Mouse (Mus musculus) hindbrain, embryonic 12.5 days (tissue): Measurements from ENCODE around the gene Gm6169. TPM values are rescaled to one million over a fixed set of nuclear protein-coding genes. Genes with fewer than 3 reads are reported as not detected.
"Not testable (repeated sequence)": the region's sequence is repeated elsewhere in the genome, so short reads cannot be mapped to it uniquely, and the experiment has no call there.

Experiments used
- ATAC-seq: fragments of 200-750 bp; cut with Nextera tagmentation; 2 replicates; pipeline ENCODE4 v1.8.0; 2017; ENCODE audit warnings: moderate TSS enrichment; ENCODE audit not compliant: low FRiP score
- H3K27ac ChIP-seq: fragments of 300-500 bp; sonication (generic); 2 replicates; pipeline ENCODE4 v1.5.1; 2016; ENCODE audit warnings: mild to moderate bottlenecking
- H3K27me3 ChIP-seq: fragments of 300-500 bp; sonication (generic); 2 replicates; pipeline ENCODE4 v1.6.1; 2016; ENCODE audit warnings: mild to moderate bottlenecking
- H3K36me3 ChIP-seq: fragments of 300-500 bp; sonication (generic); 2 replicates; pipeline ENCODE4 v1.6.1; 2016; ENCODE audit warnings: mild to moderate bottlenecking
- H3K4me1 ChIP-seq: fragments of 300-500 bp; sonication (generic); 2 replicates; pipeline ENCODE4 v1.6.1; 2016
- H3K4me2 ChIP-seq: fragments of 300-500 bp; sonication (generic); replicated peaks from 2 replicates; pipeline ENCODE4 v1.6.1; 2016; ENCODE audit warnings: mild to moderate bottlenecking
- H3K4me3 ChIP-seq: fragments of 300-500 bp; sonication (generic); 2 replicates; pipeline ENCODE4 v1.5.1; 2016; ENCODE audit warnings: mild to moderate bottlenecking
- H3K9ac ChIP-seq: fragments of 300-500 bp; sonication (generic); 2 replicates; pipeline ENCODE4 v1.6.1; 2016; ENCODE audit warnings: mild to moderate bottlenecking, moderate library complexity
- H3K9me3 ChIP-seq: fragments of 300-500 bp; sonication (generic); replicated peaks from 2 replicates; pipeline ENCODE4 v1.6.1; 2016; ENCODE audit warnings: mild to moderate bottlenecking
- WGBS: fragments of 180-500 bp; shearing (Covaris S2); methylation state at CpG from one replicate; pipeline ENCODE4 v1.1.7; 2016; 5-methylcytosine and 5-hydroxymethylcytosine counted together
- polyA plus RNA-seq: library from polyadenylated mRNA; unstranded; fragments of >200 nt; fragmentation: Nextera tagmentation; extraction: Ambion mirVana; gene quantifications from 2 replicates; pipeline ENCODE4 v1.2.1, GENCODE M21; 2016

The Gm6169 gene
- polyA plus RNA-seq, result 0.40 and 1.4 TPM in 2 replicates

GRCm38 (mm10) chr13:97099187-97099852 is at the start of gene Gm6169:
Gene Gm6169 (minus strand): TSS chr13:97099237.
- ATAC-seq, result no peak
- H3K4me1 ChIP-seq, result no peaks in the 10 kb centered on the region

GRCm38 (mm10) chr13:97145834-97146233 is 46.8 kb upstream of the Gm6169 start:
- WGBS, result 60% methylated on average over 4 of the region's 4 CpGs
- peaks cover 54% of the 10 kb centered on the region for H3K36me3 ChIP-seq
- no peak overlapping the region for H3K9ac ChIP-seq
- ATAC-seq, result no peak
- H3K4me3 ChIP-seq, result no peak overlapping the region
- H3K4me1 ChIP-seq, result no peaks in the 10 kb centered on the region
- no peak overlapping the region for H3K4me2 ChIP-seq
- no peaks in the 10 kb centered on the region for H3K9me3 ChIP-seq
- H3K27me3 ChIP-seq, result no peaks in the 10 kb centered on the region
- no peak overlapping the region for H3K27ac ChIP-seq

More at GRCm38 (mm10) chr13:97099187-97099852, at the start of gene Gm6169:
- Histone ChIP-seq H3K27ac (no peak within 1 kb of the TSS), H3K4me3 (no peak within 1 kb of the TSS), H3K27me3 (no peaks in the 10 kb centered on the region), H3K4me2 (no peak within 1 kb of the TSS), H3K9ac (no peak within 1 kb of the TSS), H3K36me3 (no peaks in the 10 kb centered on the region), H3K9me3 (no peaks in the 10 kb centered on the region)
- WGBS, result 76% methylated on average over 22 of the region's 22 CpGs

- Histone ChIP-seq H3K4me3 (no peak overlapping the region), H3K4me1 (peaks cover 6% of the 10 kb centered on the region), H3K4me2 (no peak overlapping the region), H3K27ac (no peak overlapping the region), H3K36me3 (peaks cover 25% of the 10 kb centered on the region), H3K27me3 (no peaks in the 10 kb centered on the region), H3K9ac (no peak overlapping the region), H3K9me3 (no peaks in the 10 kb centered on the region)
- ATAC-seq, result no peak
- 86% methylated on average over 7 of the region's 7 CpGs for WGBS
These were observed 43.3 kb upstream of the Gm6169 start for GRCm38 (mm10) chr13:97142321-97142720.

GRCm38 (mm10) chr13:97138404-97138931 is 39.4 kb upstream of the Gm6169 start:
- H3K4me1 ChIP-seq, H3K9me3 ChIP-seq, ATAC-seq, H3K27me3 ChIP-seq: not testable (repeated sequence)
- peak overlapping the region; percentile 76 for H3K9ac ChIP-seq
- peak overlapping the region; percentile 71 for H3K4me2 ChIP-seq
- H3K36me3 ChIP-seq, result peaks cover 17% of the 10 kb centered on the region
- WGBS, result 31% methylated on average over 8 of the region's 8 CpGs
- H3K27ac ChIP-seq, result peak overlapping the region; percentile 91
- peak overlapping the region; percentile 69 for H3K4me3 ChIP-seq

GRCm38 (mm10) chr13:97137466-97138400 is 38.7 kb upstream of the Gm6169 start, which contains the start of the genes Gfm2 and Nsa2:
Gene Gfm2 (plus strand): TSS chr13:97137937.
Gene Nsa2 (minus strand): TSS chr13:97137937.
- H3K27me3 ChIP-seq, result no peaks in the 10 kb centered on the region
- H3K9ac ChIP-seq, result peak within 1 kb of the TSS; percentile 76
- no peaks in the 10 kb centered on the region for H3K9me3 ChIP-seq
- peaks cover 8% of the 10 kb centered on the region for H3K4me1 ChIP-seq
- peak within 1 kb of the TSS; percentile 71 for H3K4me2 ChIP-seq
- peak within 1 kb of the TSS; percentile 91 for H3K27ac ChIP-seq
- peak; percentile 98 for ATAC-seq
- peak within 1 kb of the TSS; percentile 69 for H3K4me3 ChIP-seq
- H3K36me3 ChIP-seq, result peaks cover 20% of the 10 kb centered on the region
- under 1% methylated on average over 57 of the region's 57 CpGs for WGBS

- ATAC-seq, H3K4me3 ChIP-seq, H3K4me1 ChIP-seq, H3K4me2 ChIP-seq, H3K27me3 ChIP-seq, H3K9me3 ChIP-seq, H3K27ac ChIP-seq, H3K9ac ChIP-seq: not testable (repeated sequence)
- no CpG with 5 or more reads among the region's 2 CpGs for WGBS
- peaks cover 32% of the 10 kb centered on the region for H3K36me3 ChIP-seq
These were observed 31.4 kb upstream of the Gm6169 start for GRCm38 (mm10) chr13:97130413-97130812.

GRCm38 (mm10) chr13:97129654-97130053 is 30.6 kb upstream of the Gm6169 start:
- peaks cover 30% of the 10 kb centered on the region for H3K36me3 ChIP-seq
- WGBS, result 83% methylated on average over 4 of the region's 4 CpGs
- not testable (repeated sequence) for H3K9ac ChIP-seq, H3K9me3 ChIP-seq, H3K4me3 ChIP-seq, ATAC-seq, H3K27me3 ChIP-seq, H3K4me2 ChIP-seq, H3K27ac ChIP-seq, H3K4me1 ChIP-seq

- no peaks in the 10 kb centered on the region for H3K27me3 ChIP-seq
- H3K9ac ChIP-seq, result no peak overlapping the region
- 80% methylated on average over 3 of the region's 3 CpGs for WGBS
- H3K4me3 ChIP-seq, result no peak overlapping the region
- H3K4me1 ChIP-seq, result no peaks in the 10 kb centered on the region
- H3K27ac ChIP-seq, result no peak overlapping the region
- H3K36me3 ChIP-seq, result peaks cover 26% of the 10 kb centered on the region
- ATAC-seq, result no peak
- no peak overlapping the region for H3K4me2 ChIP-seq
- H3K9me3 ChIP-seq, result no peaks in the 10 kb centered on the region
These were observed 22.3 kb upstream of the Gm6169 start for GRCm38 (mm10) chr13:97121341-97121740.

GRCm38 (mm10) chr13:97109046-97109445 is 10.0 kb upstream of the Gm6169 start:
- ATAC-seq, result no peak
- Histone ChIP-seq H3K4me2 (no peak overlapping the region), H3K4me1 (no peaks in the 10 kb centered on the region), H3K9me3 (no peaks in the 10 kb centered on the region), H3K27me3 (no peaks in the 10 kb centered on the region), H3K27ac (no peak overlapping the region), H3K9ac (no peak overlapping the region), H3K4me3 (no peak overlapping the region), H3K36me3 (peaks cover 3% of the 10 kb centered on the region; the same call in 1 of the 2 replicates)
- WGBS, result 84% methylated on average over 4 of the region's 4 CpGs

- H3K9me3 ChIP-seq, H3K4me1 ChIP-seq, ATAC-seq, H3K4me2 ChIP-seq, H3K36me3 ChIP-seq, H3K27me3 ChIP-seq, H3K9ac ChIP-seq, H3K4me3 ChIP-seq, H3K27ac ChIP-seq: not testable (repeated sequence)
- 93% methylated on average over 4 of the region's 4 CpGs for WGBS
These were observed 8.7 kb upstream of the Gm6169 start for GRCm38 (mm10) chr13:97107721-97108120.

GRCm38 (mm10) chr13:97104996-97105395 is 6.0 kb upstream of the Gm6169 start:
- H3K9me3 ChIP-seq, result no peaks in the 10 kb centered on the region
- no peaks in the 10 kb centered on the region for H3K4me1 ChIP-seq
- H3K4me3 ChIP-seq, result no peak overlapping the region
- no peak overlapping the region for H3K9ac ChIP-seq
- H3K36me3 ChIP-seq, result no peaks in the 10 kb centered on the region
- H3K27me3 ChIP-seq, result no peaks in the 10 kb centered on the region
- no peak overlapping the region for H3K27ac ChIP-seq
- ATAC-seq, result no peak
- WGBS, result 62% methylated on average over 7 of the region's 7 CpGs
- H3K4me2 ChIP-seq, result no peak overlapping the region

GRCm38 (mm10) chr13:97095726-97096125 is 3.3 kb downstream of the Gm6169 start:
- Histone ChIP-seq H3K36me3 (no peaks in the 10 kb centered on the region), H3K9me3 (no peaks in the 10 kb centered on the region), H3K4me2 (no peak overlapping the region), H3K9ac (no peak overlapping the region), H3K4me1 (no peaks in the 10 kb centered on the region), H3K4me3 (no peak overlapping the region), H3K27me3 (no peaks in the 10 kb centered on the region), H3K27ac (no peak overlapping the region)
- 88% methylated on average over 4 of the region's 4 CpGs for WGBS
- ATAC-seq, result no peak
